Mouse (Mus musculus) erythroblast, embryonic 14.5 days (primary cell): ENCODE measurements around the gene Bclaf3. TPM values are rescaled to one million over a fixed set of nuclear protein-coding genes. Genes with fewer than 3 reads are reported as not detected.
A peak's percentile ranks its signal among the peaks of the same experiment; 100 is the strongest.
"Not testable (repeated sequence)": the region's sequence is repeated elsewhere in the genome, so short reads cannot be mapped to it uniquely, and the experiment has no call there.

Source experiments
- H3K27me3 ChIP-seq: 2 replicates; pipeline ENCODE4 v1.6.1; 2012; ENCODE audit warnings: inconsistent platforms; ENCODE audit not compliant: control insufficient read depth
- H3K36me3 ChIP-seq: 2 replicates; pipeline ENCODE4 v1.6.1; 2012; ENCODE audit warnings: mild to moderate bottlenecking, inconsistent platforms; ENCODE audit not compliant: control insufficient read depth
- H3K4me1 ChIP-seq: 2 replicates; pipeline ENCODE4 v1.6.1; 2012; ENCODE audit warnings: inconsistent platforms; ENCODE audit not compliant: control insufficient read depth
- H3K4me3 ChIP-seq: replicated peaks from 2 replicates; pipeline ENCODE3; 2012; ENCODE audit warnings: moderate library complexity, mild to moderate bottlenecking, inconsistent platforms
- H3K9me3 ChIP-seq: 2 replicates; pipeline ENCODE4 v1.6.1; 2012; ENCODE audit warnings: low read length, inconsistent platforms, mixed read lengths; ENCODE audit not compliant: control insufficient read depth
- GATA1 ChIP-seq: IDR thresholded peaks from 2 replicates; pipeline ENCODE4 v1.6.1; 2012; ENCODE audit warnings: low read length, inconsistent platforms, mixed read lengths
- TAL1 ChIP-seq: IDR thresholded peaks from 3 replicates; pipeline ENCODE4 v1.6.1; 2012; ENCODE audit warnings: low read length, inconsistent platforms, mixed read lengths
- polyA plus RNA-seq: library from polyadenylated mRNA; stranded (reverse); fragments of >175 nt; gene quantifications from 2 replicates; pipeline ENCODE4 v1.2.3, GENCODE M21; 2012

Bclaf3 gene
- polyA plus RNA-seq, 1 experiment: 0.11 TPM

DNA sequence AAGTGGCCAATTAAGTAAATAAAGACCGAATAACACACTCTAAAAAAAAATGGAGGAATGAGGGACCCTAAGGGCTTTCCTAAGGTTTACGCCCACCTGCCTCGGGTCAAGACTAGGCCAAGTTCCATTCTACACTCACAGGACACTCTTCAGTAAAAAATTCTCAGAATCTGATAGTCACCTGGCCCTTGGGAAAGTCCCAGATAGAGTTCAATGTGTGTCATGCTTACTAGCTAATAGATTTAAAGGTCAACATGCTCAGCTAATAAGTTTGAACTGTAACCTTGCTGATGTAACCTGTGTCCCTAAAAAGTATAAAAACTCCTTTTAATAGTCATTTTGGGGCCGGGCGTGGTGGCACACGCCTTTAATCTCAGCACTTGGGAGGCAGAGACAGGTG, 10.9 kb upstream of the Bclaf3 start:
- TF ChIP-seq TAL1: no peak
- TF ChIP-seq GATA1: no peak
- Histone ChIP-seq H3K36me3 (no peaks in the 10 kb centered on the region), H3K4me3 (no peak overlapping the region), H3K9me3 (no peaks in the 10 kb centered on the region; the same call in 1 of the 2 replicates), H3K27me3 (no peaks in the 10 kb centered on the region; the same call in 1 of the 2 replicates), H3K4me1 (peaks cover 3% of the 10 kb centered on the region)

DNA sequence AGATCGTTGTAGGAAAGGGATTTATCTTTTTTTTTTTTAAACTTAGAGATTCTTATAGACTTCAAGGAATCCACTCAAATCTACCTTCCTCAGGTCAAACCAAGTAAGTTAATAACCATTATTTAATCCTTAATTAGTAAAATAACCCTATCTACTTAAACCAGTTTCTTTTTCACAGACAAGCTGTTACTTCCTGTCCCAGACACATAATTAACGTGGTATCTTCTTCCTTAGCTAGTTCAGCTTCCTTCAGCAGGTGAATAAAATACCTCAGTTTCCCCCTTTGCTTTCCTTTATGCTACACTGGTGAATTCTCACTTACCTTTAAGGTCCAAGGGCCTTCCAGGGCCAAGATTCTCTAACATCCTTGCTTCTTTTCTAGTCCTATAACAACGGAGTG, 4.7 kb upstream of the Bclaf3 start:
- no peaks in the 10 kb centered on the region for H3K36me3 ChIP-seq
- H3K4me3 ChIP-seq: no peak overlapping the region
- no peaks in the 10 kb centered on the region for H3K4me1 ChIP-seq
- TF ChIP-seq GATA1 (no peak), TAL1 (no peak)
- H3K27me3 ChIP-seq: peaks cover 5% of the 10 kb centered on the region
- no peaks in the 10 kb centered on the region for H3K9me3 ChIP-seq

DNA sequence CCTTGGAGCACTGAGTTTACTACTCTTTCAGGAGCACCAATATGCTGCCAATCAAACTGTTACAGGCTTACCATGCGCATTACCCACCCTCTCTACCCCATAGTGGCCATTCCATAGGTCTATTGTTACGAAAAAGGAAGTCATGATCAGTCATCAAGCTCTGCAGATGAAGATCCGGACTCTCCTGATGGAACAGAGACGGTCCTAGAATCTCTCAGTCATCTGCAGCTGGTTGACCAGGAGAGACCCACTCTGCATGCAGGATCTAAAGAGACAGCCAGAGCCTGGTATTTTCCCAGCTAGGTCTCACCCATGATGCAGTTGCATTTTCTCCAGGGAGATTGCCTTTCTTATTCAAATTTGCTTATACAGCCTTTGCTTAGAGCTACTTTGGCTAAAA, 3.8 kb upstream of the Bclaf3 start:
- Histone ChIP-seq H3K36me3 (no peaks in the 10 kb centered on the region), H3K27me3 (peaks cover 5% of the 10 kb centered on the region), H3K9me3 (no peaks in the 10 kb centered on the region), H3K4me1 (no peaks in the 10 kb centered on the region), H3K4me3 (no peak overlapping the region)
- no peak for TF ChIP-seq TAL1
- no peak for TF ChIP-seq GATA1

DNA sequence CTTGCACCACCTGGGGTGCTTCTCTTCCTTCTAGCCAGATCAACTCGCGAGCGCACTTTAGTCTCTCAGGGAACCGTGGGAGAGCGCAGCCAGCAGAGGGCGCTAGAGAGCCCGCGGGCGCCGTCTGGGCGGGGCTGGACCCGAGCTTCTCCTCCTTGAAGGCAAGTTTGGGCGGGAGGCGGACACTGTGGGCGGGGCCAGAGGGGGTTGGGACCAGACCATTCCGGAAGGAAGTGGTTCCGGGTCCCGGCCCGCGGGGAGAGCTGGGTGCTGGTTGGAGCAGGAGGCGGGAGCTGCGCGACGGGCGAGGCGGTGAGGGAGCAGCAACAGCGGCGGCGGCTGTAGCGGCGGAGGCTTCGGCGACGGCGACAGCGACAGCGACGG, 5.9 kb downstream of the Bclaf3 start:
- TF ChIP-seq TAL1: no peak
- TF ChIP-seq GATA1: no peak
- H3K36me3 ChIP-seq: peaks cover 9% of the 10 kb centered on the region
- H3K4me1 ChIP-seq: peaks cover 18% of the 10 kb centered on the region
- peaks cover 7% of the 10 kb centered on the region for H3K9me3 ChIP-seq
- peak overlapping the region; percentile 84 for H3K4me3 ChIP-seq
- H3K27me3 ChIP-seq: no peaks in the 10 kb centered on the region

DNA sequence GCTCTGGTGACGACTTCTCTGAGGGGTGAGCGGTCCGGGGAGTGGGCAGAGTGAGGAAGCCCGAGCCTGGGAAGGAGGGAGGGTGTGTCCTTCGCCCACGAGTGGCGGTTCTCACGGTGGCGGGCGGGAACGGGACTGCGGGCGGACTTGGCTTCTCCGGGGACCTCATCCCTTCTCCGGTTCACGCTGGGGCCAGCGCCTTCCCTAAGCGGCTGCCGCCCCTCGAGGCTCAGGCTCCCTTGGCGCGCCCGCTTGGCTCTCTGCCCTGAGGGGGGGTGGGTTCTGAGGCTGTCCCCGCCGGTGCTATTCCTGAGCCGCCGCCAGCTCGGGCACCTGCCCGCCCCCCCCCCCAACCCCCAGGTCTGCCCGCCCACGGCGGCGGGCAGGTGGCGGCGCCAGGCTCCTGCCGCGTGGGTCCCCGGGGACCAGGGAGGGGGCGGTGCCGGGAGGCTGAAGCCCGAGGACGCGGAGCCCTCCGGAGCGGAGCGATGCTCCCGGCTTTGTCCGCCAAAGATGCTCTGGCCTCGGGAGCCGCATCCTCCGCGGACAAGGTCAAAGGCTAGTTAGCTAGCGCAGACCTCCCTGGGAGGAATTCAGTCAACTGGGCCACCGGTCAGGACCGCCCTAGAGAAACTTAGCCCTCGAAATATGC, 6.4 kb downstream of the Bclaf3 start:
- H3K4me1 ChIP-seq: peaks cover 18% of the 10 kb centered on the region
- H3K9me3 ChIP-seq: peaks cover 7% of the 10 kb centered on the region
- H3K36me3 ChIP-seq: peaks cover 9% of the 10 kb centered on the region
- H3K4me3 ChIP-seq: peak overlapping the region; percentile 84
- no peaks in the 10 kb centered on the region for H3K27me3 ChIP-seq
- TF ChIP-seq GATA1 (no peak), TAL1 (no peak)

DNA sequence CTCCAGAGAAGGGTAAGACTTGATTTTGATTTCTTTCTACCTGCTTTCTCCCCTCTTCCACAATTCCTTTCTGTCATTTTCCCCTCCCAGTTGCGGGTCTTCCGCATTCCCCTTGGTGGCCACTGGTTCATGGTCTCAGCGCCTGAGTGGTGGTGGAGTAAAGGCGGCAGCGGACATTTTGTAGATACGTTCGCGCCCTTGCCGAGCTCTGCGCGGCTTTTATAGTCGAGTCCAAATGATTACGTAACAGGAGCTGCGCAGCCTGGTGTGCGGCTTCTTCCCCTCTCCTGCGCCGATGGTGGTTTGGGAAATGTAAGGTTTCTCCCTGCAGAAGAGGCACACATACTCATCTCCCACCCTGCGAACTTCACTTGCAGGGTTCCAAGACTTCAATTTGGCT, 15.4 kb downstream of the Bclaf3 start:
- no peak for TF ChIP-seq TAL1
- no peak for TF ChIP-seq GATA1
- H3K36me3 ChIP-seq: peaks cover 17% of the 10 kb centered on the region
- no peaks in the 10 kb centered on the region for H3K27me3 ChIP-seq
- H3K4me3 ChIP-seq: peak overlapping the region; percentile 14
- peaks cover 8% of the 10 kb centered on the region for H3K4me1 ChIP-seq
- peaks cover 3% of the 10 kb centered on the region; the same call in 1 of the 2 replicates for H3K9me3 ChIP-seq

DNA sequence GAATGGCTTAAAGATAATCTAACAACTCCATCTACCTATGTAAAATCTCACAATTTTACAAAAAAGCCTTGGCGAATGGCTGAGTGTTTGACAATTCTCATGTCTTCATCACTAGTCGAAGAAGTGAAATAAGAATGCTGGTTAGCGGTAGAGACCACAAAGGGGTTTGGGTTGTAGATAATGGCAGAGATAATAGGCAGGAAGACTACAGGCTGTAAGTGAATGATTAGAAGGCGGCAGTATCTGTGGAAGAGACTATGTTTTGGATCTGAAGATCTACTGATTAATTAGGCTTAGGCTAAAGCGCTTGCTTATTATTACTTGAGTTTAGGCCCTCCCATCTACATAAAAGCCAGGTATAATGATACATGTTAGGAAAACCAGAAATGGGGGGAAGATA, 20.6 kb downstream of the Bclaf3 start:
- Histone ChIP-seq H3K4me3 (no peak overlapping the region), H3K9me3 (peaks cover under 1% of the 10 kb centered on the region; the same call in 1 of the 2 replicates)

DNA sequence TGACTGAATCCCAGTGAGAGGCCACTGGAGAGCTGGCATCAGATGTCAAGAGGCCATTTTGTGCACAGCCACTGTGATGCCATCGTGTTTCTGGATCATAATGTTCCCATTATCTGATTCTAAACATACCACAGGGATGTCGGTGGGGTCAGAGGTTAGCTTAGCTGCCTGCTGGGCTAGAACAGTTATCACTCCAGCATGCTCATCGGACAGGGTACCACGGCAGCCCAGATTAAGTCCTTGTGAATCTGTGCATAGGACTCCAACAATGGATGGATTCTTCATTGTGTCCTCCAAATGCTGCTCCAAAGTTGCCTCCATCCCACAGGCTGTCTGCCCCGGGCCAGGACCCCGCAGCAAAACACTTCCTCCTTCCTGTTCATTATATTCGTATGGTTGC, 58.2 kb downstream of the Bclaf3 start:
- peaks cover 29% of the 10 kb centered on the region for H3K36me3 ChIP-seq
- not testable (repeated sequence) for H3K27me3 ChIP-seq, H3K4me1 ChIP-seq, H3K4me3 ChIP-seq, H3K9me3 ChIP-seq

More for the DNA sequence above, 20.6 kb downstream of the Bclaf3 start:
- Histone ChIP-seq H3K36me3 (peaks cover 36% of the 10 kb centered on the region), H3K27me3 (no peaks in the 10 kb centered on the region), H3K4me1 (peaks cover 7% of the 10 kb centered on the region)
- TF ChIP-seq GATA1 (no peak), TAL1 (no peak)

DNA sequence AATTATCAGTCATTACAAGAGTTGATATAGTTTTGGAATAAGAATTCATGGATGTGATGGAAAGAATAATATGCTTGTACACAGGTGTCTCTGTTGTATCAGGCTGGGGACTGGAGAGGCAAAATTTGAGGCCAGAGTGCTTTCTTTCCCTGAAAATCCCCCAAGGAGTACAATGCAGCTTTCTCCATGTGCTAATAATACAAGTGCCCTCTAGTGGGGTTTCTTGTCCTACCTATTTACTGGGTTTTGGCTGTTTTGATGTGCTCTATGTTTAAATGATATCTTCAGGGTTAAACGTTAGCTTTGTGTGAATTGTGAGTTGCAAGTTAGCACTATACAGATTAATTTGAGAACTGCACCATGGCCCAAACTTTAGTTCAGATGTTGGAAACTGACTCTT, 65.1 kb downstream of the Bclaf3 start:
- peaks cover 32% of the 10 kb centered on the region for H3K36me3 ChIP-seq
- no peaks in the 10 kb centered on the region for H3K27me3 ChIP-seq
- peaks cover 21% of the 10 kb centered on the region for H3K4me1 ChIP-seq
- TF ChIP-seq TAL1: no peak
- no peak overlapping the region for H3K4me3 ChIP-seq
- no peaks in the 10 kb centered on the region for H3K9me3 ChIP-seq

DNA sequence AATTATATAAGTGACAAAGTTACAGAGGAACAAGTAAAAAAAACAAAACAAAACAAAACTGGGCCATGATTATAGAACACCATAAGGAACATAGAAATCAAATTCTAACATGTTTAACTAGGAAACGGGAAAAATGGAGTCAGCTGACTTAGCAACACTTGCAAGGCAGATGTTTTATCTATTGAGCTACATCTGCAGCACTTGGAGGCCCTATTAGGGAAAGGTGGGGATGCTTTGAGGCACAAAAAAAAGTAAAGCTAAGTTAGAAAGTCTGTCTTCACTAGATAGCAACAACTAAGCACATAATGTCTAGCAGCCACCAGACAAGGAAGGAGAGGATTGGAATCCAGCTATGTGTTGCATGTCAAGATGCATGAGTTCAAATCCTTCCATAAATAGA, 71.0 kb downstream of the Bclaf3 start:
- Histone ChIP-seq H3K4me1 (peaks cover 55% of the 10 kb centered on the region), H3K27me3 (no peaks in the 10 kb centered on the region), H3K9me3 (peaks cover 5% of the 10 kb centered on the region), H3K36me3 (peaks cover 16% of the 10 kb centered on the region), H3K4me3 (no peak overlapping the region)
- TF ChIP-seq TAL1: peak; percentile 63
- peak; percentile 67 for TF ChIP-seq GATA1
